Mouse (Mus musculus) adrenal gland (tissue): Measurements from ENCODE around the gene Ngfr.
"Not testable (repeated sequence)": the region's sequence is repeated elsewhere in the genome, so short reads cannot be mapped to it uniquely, and the experiment has no call there.

Experiments used
- intact Hi-C: fragments of 180-260 bp; cut with DNase I; formaldehyde crosslinking; loops from one replicate; pipeline ENCODE4 v1.15.1; 2025
- long read RNA-seq, 2 experiments: library from polyadenylated mRNA; unstranded; transcript quantifications; one replicate each; pipeline ENCODE4 v2.0.0; 2020; ENCODE audit warnings: borderline replicate concordance in 1 of 2; ENCODE audit not compliant: insufficient replicate concordance in 1 of 2

The Ngfr gene
- long read RNA-seq, experiment 1, result 0 reads
- long read RNA-seq, experiment 2, partial matches to known transcripts, result 0 of 1 reads
- long read RNA-seq, experiment 2, other reads (novel, unspliced or antisense), result 0 of 1 reads

DNA sequence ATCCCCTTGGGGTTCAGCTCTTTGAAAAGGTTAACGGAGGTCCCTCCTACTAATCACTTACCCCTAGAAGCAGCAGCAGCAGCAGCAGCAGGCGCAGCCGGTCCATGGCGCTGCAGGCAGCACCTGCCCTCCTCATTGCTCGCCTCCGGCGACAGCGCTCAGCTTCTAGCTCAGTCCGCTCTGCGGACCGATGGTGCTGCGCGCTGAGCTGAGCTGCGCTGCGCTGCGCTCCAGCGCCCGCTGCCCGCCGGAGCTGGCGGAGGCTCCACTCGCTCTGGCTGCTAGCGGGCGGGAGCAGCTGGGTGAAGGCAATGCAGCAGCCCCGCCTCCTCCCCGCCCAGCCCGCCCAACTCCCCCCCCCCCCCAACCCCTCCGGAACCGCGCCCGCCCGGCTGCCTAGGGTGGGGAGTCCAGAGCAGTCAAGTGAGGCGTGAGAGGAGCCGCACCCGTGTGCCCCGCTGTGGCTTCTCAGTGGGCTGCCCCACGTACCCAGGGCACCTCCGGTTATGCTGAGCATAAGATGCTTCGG, at the start of gene Ngfr:
Gene Ngfr (minus strand): TSS at position 313 of the 529 bp plus-strand sequence.
- intact Hi-C loops, result no loop called here

DNA sequence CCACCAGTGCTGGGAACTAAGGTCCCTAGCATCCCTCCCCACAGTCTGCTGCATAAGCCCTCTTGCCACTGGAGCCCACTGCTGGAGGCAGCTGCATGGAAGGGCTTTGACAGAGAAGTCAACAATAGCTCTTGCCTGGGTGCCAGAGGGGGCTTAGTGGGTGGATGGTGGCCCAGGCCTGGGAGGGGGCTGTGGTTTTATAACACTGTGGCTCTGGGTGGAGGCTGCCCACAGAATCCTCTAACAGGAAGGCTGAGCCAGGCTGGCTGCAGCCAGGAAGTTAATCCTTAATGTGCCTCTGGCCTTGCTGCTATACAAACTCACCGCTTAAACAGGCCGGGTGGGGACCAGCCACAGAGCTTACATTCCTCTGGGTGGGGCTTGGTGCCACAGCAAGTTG, 47.5 kb upstream of the Ngfr start:
- intact Hi-C loops, result no loop called here

DNA sequence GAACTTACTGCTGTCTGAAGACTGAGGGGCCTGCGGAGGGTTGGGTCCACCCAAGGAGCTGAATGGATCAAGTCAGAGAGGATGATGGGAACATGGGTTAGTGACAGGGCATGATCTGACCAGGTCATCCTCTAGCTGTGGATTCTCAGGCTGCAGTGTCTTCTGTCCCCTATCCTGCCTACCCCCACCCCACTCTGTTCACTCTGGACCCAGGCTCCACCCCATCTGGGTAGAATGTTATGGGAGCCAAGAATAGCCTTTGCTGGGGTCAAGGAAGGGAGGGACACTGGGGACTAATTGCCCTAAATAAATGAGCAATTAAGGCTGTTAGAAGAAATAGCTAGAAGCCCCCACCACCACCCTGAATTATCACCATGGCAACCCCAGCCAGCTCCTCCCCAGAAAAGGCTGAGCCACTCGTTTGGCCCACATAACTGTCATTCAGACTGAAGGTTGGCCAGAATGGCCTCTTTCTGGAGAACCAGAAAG, 46.0 kb upstream of the Ngfr start:
- intact Hi-C loops, result no loop called here

DNA sequence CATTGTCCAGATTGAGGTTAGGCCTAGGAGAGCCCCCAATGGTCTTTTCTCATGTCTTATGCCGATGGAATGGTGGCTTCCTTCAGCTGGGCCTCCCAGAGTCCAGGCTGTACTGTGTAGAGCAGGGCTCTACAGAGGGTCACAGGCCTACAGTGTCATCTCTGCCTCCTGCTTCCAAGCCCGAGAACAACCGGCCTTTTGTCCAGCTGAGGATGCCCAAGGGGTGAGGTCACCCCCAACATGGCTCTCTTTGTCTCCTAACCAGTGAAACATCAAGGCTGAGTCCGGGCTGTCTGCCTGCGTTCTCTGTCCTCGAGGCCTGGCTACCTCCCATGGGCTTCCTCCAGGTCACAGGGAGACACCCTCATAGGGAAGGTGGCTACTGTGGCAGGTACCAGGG, 44.9 kb upstream of the Ngfr start:
- intact Hi-C loops, result no loop called here

DNA sequence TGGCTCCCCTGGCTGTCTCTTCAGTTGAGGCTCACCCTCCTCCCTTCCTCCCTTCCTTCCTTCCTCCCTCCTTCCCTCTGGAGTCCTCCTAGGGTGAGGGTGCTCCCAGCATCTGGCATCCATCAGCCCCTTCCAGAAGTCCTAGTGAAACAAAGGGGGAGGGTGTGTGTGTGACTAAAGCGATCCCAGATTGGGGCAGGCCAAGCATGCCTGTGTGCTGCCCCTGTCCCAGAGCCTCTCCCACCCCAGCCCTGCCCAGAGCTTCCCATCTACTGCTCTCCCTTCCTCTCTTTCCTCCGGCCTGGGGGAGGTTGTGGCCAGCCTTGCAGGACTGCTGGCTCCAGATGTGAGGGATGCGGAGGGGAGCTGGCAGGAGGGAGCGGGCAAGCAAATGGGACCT, 43.8 kb upstream of the Ngfr start:
- intact Hi-C loops, result no loop called here

DNA sequence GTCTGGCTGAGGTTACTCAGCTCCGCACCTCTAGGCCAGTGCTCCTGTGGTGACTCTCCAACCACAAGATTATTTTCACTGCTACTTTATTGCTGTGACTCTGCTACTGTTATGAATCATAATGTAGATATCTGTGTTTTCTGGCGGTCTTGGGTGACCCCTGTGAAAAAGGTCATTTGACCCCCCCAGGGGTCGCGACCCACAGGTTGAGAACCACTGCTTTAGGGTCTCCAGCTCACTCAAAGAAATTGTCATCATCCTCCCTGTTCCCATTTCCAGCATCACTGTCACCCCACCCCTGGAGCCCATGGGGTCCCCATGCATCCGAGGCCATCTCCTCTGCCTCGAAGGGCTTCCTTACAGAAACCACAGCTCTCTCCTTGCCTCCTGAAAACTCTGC, 43.0 kb upstream of the Ngfr start:
- intact Hi-C loops, result no loop called here

DNA sequence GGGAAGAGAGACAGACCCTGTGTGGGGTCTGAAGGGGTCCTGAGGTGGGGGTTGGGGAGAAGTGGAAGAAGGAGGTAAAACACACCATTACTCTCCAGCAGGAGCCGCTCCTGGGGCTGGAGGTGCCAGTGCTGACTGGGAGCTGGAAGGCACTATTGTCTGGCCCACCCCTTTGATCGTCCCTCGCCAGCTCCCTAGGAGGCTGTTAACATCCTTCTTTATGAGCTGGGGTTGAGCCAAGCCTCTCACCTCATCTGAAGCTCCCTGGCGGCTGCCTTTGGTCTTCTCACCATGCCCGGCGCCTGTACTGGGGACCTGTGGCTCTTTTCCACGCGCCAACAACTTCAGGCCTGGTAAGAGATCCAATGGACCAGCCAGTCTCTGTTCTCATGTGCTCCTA, 34.9 kb upstream of the Ngfr start:
- intact Hi-C loops, result no loop called here

DNA sequence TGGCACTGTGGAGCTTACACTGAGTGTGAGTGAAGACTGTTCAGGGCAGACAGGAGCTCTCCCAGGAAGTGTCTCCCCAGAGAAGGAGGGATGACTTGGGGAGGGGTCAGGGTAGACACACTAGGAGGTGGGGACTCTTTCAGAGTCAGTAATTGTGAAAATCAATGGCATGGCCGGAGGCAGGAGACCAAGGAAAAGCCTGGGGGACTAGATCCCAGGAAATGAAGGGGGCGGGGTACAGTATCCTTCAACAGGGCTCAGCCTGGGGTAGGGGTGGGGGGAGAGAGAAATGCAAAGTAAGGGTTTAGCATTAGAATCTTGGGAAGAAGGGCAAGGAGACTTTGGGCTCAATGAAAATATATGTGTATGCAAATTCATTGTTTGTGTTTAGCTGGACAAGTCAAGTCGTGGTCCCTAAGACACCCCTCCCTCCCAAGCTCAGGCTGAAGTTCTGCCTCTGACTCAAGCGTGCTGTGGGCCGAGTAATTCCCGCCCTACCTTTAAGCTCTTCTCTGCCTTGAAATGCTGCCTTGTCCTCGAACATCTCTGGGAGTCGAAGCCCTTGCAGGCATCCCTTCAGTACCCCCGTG, 34.1 kb upstream of the Ngfr start:
- intact Hi-C loops, result no loop called here

DNA sequence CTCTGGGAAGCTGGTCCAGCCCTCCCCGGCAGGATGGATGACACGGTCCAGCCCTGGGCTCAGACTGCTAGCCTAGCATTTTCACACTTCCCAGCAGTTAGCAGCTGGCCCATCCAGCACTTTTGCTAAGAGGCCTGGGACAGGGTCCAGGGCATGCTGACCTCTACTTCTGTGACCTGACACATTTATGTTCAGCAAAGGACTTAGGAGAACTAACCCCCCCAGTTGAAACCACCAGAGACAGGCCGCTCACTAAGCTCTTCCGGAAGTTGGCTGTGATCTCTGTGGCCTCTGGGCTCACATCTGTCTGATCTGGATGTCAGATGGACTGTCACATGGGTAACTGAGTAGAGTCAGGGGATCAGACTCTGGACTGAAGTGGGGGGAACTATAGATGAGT, 33.5 kb upstream of the Ngfr start:
- intact Hi-C loops, result no loop called here

DNA sequence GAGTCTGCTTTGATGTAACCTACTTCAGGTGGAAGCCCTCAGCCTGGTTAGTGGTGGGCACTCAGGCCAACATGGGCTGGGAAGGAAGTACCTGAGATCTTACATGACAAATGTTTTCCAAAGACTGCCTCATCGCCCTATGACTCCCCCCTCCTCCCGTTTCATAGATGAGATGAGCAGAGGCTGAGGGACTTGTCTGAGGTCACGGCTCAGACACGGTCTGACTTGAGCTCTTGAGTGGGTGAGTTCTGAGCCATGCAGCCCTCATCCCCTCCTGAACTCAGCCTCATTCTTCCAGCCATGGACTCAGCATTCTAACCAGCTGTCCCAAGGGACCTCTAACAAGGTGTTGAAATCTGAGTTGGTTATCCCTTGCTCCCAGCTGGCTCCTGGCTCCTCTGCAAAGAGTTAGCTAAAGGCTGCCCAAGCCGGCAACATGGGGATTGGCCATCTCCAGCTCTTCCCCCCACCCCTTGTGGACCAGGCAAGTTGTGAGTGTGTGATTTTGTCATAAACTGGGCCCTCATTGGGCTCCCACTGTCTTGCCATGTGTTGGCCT, 32.4 kb upstream of the Ngfr start:
- intact Hi-C loops, result no loop called here

DNA sequence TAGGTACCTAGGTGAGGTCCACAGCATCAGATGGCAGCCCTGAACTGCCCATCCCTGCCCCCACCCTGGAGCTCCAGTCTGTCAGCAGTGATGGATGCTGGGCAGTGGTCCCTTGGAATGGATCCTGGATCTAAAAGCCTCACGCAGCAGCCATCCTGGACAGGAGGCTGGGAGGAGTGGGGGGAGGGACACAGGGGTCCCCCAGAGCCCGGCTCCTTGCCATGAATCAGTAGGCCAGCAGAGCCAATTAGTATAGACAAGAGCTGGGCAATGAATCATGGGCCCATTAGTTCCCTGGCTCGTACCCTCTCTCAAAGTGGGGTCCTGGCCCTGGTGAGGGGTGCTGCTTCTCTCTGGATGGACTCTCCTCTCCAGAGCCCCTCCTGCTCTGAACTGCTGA, 31.5 kb upstream of the Ngfr start:
- intact Hi-C loops, result no loop called here

DNA sequence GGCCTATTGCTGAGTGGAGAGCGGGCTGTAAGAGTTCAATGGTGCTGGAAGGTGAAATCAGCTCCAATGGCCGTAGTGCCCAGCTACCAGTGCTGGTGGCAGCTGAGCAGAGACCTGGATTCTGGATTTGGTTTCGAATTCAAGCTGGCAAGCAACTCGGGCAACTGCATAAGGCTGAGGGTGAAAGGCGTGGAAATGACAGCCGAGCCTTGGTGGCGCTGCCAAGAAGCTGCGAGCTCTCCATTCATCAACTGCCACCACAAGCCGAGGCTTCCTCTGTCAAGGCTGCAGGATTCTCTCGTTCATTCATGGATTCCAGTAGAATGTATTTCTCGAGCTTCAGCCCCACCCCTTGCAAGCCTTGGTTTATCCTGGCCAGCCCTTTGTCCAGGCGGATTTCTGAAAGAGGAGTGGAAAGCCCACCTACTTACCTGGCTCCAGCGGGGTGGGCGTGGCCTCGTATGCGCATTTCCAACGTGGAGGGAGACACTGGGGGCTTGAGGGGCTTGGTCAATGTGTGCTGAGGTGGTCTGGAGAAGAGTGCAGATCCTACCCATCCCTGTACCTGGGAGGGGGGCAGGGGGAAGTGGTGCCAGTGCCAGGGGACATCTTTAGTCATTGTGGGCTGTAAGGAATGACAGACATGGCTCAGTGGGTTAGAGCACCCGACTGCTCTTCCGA, 30.4 kb upstream of the Ngfr start:
- intact Hi-C loops, result no loop called here

DNA sequence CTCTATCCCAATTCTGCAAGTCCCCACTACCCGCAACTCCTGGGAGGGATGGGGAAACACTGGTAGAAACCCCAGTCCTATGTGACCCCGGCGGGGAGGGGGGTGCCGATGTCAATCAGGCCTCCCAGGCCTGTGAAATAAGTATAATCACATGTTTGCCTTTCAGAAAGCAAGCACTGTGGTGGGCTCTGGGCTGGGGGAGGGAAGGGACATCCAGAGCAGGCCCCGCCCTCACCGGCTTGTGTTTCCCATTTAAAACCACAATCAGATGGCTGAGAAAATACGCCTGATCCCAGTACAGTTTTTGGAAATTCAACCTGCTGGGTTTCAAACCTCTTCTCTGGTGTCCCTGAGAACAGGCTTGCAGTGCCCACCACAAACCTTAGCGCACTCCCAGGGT, 27.2 kb upstream of the Ngfr start:
- intact Hi-C loops, result no loop called here

DNA sequence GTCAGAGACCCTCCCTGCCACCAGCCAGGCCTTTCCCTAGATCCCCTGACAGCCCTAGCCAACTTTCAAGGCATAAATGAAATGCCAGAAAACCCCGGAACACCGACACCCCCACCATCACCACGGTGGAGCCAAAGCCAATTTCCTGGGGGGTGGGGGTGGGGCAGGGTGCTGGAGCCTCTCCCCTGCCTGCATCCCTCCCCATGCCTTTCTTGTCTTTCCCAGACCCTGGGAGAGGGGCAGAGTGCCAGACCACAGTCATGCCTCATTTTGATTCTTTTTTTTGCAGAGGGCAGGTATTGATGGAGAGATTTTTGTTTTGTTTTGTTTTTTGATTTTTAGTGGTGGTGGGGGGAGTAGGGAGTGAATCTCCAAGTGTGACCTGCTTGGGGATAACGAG, 23.7 kb upstream of the Ngfr start:
- intact Hi-C loops, result no loop called here

DNA sequence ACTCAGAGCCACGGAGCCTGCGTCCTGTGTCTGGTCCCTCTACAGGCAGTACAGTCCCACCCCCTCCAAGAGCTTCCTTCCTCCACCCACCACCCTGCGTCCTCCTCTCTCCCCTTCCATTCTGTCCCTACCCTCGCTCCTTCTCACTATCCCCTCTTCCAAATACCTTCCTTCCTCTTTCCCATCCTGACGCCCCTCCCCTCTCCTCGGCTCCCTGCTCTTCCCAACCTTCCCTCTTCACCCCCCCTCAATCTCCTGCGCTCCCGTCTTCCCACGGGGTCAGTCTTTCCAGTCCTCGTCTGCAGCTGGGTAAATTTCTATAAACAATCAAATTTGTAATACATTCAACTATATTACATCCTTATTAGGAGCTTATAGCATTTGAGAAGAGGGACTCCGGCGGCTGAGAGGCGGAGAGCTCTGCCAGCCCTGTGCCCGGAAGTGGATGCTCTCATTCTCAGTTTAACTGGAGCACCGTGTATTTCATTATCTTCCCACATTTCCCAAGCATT, 22.9 kb upstream of the Ngfr start:
- intact Hi-C loops, result no loop called here

DNA sequence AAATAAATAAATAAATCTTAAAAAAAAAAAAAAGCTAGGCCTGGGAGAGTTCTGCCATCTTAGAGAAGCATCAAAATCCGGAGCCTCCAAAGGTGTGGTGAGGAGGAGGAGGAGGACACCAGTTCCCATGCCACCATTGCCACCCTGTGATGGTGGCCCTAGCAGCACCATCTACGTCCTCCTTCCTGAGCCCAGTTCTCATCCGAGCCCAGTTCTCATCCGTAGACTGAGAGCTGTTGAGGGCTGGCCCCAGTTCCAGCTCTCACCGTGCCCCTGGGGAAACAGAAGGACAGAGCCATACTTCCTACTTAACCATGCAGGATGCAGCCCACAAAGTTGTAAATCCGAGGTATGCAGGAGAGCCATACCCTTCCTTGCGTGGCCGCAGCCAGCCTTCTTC, 22.4 kb upstream of the Ngfr start:
- intact Hi-C loops, result no loop called here

DNA sequence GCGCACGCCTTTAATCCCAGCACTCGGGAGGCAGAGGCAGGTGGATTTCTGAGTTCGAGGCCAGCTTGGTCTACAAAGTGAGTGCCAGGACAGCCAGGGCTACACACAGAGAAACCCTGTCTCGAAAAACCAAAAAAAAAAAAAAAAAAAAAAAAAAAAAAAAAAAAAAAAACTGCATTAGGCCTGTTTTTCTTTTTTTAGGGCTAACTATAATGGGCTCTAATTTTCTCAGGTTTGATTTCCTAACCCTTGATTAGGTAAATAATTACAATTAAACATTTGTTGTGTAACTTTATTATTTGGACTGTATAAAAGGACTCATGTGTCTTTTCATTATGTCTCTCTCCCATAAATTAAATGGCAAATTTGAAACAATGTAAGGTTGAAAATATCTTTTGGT, 19.8 kb upstream of the Ngfr start:
- intact Hi-C loops, result not testable (repeated sequence)

DNA sequence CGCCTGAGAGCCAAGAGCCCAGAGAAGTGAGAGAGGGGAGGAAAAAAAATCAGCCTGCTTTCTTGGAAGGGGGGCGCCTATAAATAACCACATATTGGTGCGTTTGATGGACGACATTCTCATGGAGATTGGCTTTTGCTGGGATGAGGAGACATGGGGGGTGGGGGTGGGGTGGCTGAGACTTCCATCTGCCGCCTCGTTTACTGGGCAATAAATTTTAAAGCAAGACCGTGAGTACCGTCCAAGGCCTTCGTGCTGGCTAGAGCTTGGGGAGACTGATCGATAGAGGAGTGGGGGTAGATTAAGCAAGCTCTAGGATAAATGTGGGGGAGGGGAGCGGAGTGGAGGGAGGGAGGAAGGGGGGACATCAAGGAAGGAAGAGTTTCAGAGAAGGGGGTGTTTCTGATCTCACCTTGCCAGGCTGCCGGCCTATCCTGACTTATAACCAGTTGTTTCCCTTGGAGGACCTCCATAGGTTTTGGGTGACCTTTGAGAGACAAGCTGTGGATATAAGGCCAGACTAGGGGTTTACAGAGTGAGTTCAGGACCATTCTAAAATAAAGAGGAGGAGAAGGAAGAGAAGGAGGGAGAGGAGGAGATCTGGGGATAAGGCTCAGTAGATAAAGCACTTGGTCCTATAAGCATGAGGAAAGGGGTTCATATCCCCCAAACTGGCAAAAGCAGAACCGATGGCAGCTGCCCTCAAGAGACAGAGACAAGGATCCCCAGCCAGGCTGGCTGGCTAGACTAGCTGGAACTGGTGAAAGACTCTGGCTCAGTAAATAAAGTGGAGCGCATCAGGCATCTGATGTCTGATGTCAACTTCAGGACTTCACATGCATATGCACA, 10.9 kb upstream of the Ngfr start:
- intact Hi-C loops, result no loop called here

DNA sequence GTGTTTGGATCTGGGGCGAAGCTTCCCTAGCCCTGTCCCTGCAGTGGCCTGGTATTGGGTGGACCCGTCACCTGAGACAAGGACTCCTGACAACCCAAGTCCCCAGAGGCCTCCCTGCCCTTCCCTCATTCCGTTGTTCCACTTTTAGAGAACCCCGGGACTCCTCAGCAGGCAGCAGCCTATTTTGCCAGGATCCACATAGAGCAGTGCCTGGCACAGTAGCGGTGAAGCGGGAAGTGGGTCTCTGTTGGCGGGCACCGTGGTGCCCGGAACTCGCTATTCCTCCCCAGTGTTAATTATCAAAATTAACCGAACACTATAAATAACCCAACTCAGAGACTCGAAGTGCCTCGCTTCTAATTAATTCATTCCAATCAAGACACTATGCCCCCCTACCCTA, 10.2 kb upstream of the Ngfr start:
- intact Hi-C loops, result no loop called here

DNA sequence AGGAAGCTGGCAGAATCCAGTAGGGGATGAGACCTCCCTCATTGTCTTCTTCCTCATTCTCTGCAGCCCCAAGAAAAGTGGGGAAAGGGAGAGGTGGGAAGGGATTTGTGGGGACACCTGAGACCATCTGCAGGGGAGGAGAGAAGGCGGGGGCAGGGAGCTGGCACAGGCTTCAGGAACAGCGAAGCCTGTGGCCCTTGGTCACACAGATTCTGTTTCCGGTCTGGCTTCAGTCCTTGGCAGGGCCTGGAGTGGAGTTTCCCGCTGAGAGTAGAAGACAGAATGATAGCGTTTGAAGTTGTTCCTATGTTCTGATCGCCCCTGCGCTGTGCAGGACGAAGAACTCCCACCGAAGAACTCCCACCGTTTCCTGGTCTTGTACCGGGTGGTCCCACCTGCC, 9.2 kb upstream of the Ngfr start:
- intact Hi-C loops, result no loop called here

DNA sequence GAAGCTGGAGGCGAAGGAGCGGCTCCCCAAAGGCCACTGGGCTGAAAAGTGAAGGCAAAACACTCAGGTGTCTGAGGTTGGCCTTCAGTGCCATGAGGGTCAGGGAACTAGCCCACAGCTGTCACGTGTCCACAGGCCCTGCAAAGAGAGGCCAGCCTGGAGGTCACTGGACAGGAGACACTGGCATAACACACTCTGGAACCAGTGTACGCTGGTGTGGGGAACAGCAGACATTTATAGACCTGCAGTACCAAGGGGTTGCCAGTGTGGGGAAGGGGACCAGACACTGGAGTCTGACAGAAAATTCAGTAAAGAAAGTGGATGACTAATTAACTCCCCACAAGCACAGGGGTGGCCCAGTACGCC, 8.6 kb upstream of the Ngfr start:
- intact Hi-C loops, result no loop called here
